Mouse (Mus musculus) G1E (cell line): ENCODE data around the gene Myl4. TPM values are rescaled to one million over a fixed set of nuclear protein-coding genes. Genes with fewer than 3 reads are reported as not detected.

Source experiments
- ATAC-seq: 2 replicates; pipeline ENCODE4 v1.8.0; 2016; ENCODE audit warnings: mild to moderate bottlenecking; ENCODE audit not compliant: insufficient number of reproducible peaks, poor library complexity, low FRiP score, severe bottlenecking; ENCODE audit errors: extremely low read depth
- DNase-seq: peaks from one replicate; pipeline ENCODE4 v3.0.0; 2012; ENCODE audit warnings: low spot score
- H3K27me3 ChIP-seq: 2 replicates; pipeline ENCODE4 v1.6.1; 2012; ENCODE audit warnings: mild to moderate bottlenecking, low read length, inconsistent platforms; ENCODE audit not compliant: insufficient read depth
- H3K36me3 ChIP-seq: replicated peaks from 2 replicates; pipeline ENCODE3; 2012; ENCODE audit warnings: mild to moderate bottlenecking, inconsistent platforms
- H3K4me1 ChIP-seq: 2 replicates; pipeline ENCODE4 v1.6.1; 2012; ENCODE audit warnings: low read depth, low read length, inconsistent platforms, mixed read lengths; ENCODE audit not compliant: insufficient read depth
- H3K4me3 ChIP-seq: 2 replicates; pipeline ENCODE4 v1.5.1; 2012; ENCODE audit warnings: low read depth, mild to moderate bottlenecking, inconsistent platforms, low read length, moderate library complexity, mixed read lengths
- H3K9me3 ChIP-seq: replicated peaks from 2 replicates; pipeline ENCODE4 v1.6.1; 2012; ENCODE audit warnings: inconsistent platforms
- CTCF ChIP-seq: IDR thresholded peaks from 2 replicates; pipeline ENCODE4 v1.5.1; 2012; ENCODE audit warnings: low read depth, low read length, inconsistent platforms, mixed read lengths
- GATA1 ChIP-seq: IDR thresholded peaks from 2 replicates; pipeline ENCODE4 v1.6.1; 2012; ENCODE audit warnings: borderline replicate concordance, low read length, inconsistent platforms, mixed read lengths
- GATA2 ChIP-seq: IDR thresholded peaks from 2 replicates; pipeline ENCODE4 v1.6.1; 2012; ENCODE audit warnings: low read depth, low read length, inconsistent platforms, borderline replicate concordance
- POLR2AphosphoS5 ChIP-seq: IDR thresholded peaks from 2 replicates; pipeline ENCODE4 v1.6.1; 2012; ENCODE audit warnings: low read depth, low read length, inconsistent platforms; ENCODE audit not compliant: insufficient replicate concordance
- TAL1 ChIP-seq: conservative IDR thresholded peaks from 2 replicates; pipeline ENCODE4 v1.6.1; 2012; ENCODE audit warnings: low read depth, low read length, inconsistent platforms, mixed read lengths
- polyA plus RNA-seq: library from polyadenylated mRNA; stranded (reverse); fragments of >175 nt; gene quantifications from 2 replicates; pipeline ENCODE4 v1.2.3, GENCODE M21; 2012
- total RNA-seq, 2 experiments: library from RNA; stranded (forward) in 1 of 2; stranded (reverse) in 1 of 2; fragments of 200-1000 nt in 1 of 2; fragments of >200 nt in 1 of 2; fragmentation: Nextera tagmentation in 1 of 2; gene quantifications; 2 replicates each; pipeline ENCODE4 v1.2.3; 2014 to 2017

Gene Myl4
- total and polyA plus RNA-seq, 3 experiments = 0.38 TPM; not detected in 2

DNA sequence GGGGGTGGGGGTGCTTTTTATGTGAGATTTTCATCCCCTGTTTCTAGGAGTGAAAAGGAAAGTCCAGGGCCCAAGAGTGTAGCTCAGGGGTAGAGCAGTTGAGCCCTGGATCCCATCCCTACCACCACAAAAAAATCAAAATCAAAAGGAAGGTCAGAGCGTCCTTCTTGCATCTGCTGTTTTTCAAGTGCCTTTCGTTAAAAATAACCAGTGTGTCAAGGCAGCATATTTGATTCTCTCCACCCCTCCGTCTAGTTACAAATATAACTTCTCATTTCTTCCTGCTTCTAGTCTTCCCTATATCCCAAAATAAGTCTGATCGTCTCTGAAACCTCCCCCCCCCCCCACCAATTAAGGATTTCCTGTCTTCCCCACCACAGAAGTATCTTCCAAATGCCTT is 7.6 kb downstream of the Myl4 start:
- no peaks in the 10 kb centered on the region for H3K9me3 ChIP-seq
- DNase-seq (no peak), ATAC-seq (no peak)
- no peak for TF ChIP-seq CTCF
- TF ChIP-seq POLR2AphosphoS5 = no peak
- TF ChIP-seq GATA2 = no peak
- TF ChIP-seq TAL1 = no peak
- no peak for TF ChIP-seq GATA1
- peaks cover 30% of the 10 kb centered on the region for H3K27me3 ChIP-seq
- H3K4me1 ChIP-seq = peaks cover 14% of the 10 kb centered on the region
- no peaks in the 10 kb centered on the region for H3K36me3 ChIP-seq
- H3K4me3 ChIP-seq = no peak overlapping the region

DNA sequence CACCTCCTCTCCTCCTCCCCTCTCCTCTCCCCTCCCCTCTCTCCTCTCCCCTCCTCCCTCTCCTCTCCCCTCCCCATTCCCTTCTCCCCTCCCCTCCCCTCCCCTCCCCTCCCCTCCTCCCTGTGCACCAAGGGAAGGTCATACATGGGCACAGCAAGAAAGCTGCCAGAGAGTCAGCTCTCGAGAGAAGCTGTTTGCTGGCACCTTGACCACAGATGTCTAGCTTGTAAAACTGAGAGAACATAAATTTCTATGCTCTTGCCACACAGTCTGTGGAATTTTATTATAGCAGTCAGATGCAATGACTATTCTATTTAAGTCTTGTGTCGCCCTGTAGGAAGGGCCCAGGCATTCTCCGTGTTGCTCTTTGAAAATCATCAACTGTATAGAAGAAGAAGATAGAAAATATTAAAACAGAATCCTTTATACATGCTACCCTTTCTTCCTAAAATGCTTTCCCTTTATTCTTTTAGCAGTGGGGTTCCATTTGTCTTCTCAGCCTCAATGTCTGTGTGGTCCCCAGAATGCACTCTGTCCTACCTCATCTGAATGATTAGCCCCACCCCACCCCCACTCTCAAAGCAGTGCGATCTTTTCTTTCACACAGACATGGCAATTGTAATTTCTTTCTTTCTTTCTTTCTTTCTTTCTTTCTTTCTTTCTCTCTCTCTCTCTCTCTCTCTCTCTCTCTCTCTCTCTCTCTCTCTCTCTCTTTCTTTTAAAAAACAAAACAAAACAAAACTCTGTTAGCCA is 8.4 kb downstream of the Myl4 start:
- H3K36me3 ChIP-seq = no peaks in the 10 kb centered on the region
- TF ChIP-seq GATA1 (no peak), POLR2AphosphoS5 (no peak), TAL1 (no peak), CTCF (no peak), GATA2 (no peak)
- H3K27me3 ChIP-seq = peaks cover 30% of the 10 kb centered on the region
- DNase-seq (no peak), ATAC-seq (no peak)
- H3K4me3 ChIP-seq = no peak overlapping the region
- no peaks in the 10 kb centered on the region for H3K9me3 ChIP-seq
- H3K4me1 ChIP-seq = peaks cover 14% of the 10 kb centered on the region

DNA sequence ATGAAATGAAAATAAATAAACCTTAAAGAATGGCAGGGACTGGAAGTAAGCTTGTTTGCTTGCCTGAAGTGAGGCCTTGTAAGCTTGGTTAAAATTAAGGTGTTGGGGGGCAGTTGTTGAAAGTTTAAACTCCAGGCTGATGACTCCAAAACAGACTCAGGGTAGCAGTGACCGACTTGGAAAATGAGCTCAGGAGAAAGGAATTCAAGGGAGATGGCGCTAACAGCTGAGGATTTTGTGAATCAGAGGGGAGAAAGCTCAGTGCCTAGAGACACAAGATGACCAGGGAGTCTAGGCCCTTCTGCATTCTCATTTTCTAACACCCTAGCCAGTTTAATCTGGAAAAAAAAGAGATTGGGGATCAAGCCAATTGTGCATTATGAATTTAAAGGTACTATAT is 10.5 kb downstream of the Myl4 start:
- H3K4me3 ChIP-seq = no peak overlapping the region
- no peaks in the 10 kb centered on the region for H3K36me3 ChIP-seq
- H3K9me3 ChIP-seq = no peaks in the 10 kb centered on the region
- DNase-seq (no peak), ATAC-seq (no peak)
- H3K27me3 ChIP-seq = peaks cover 35% of the 10 kb centered on the region
- peaks cover 11% of the 10 kb centered on the region for H3K4me1 ChIP-seq
- TF ChIP-seq GATA2 (no peak), CTCF (no peak), GATA1 (no peak), TAL1 (no peak), POLR2AphosphoS5 (no peak)

DNA sequence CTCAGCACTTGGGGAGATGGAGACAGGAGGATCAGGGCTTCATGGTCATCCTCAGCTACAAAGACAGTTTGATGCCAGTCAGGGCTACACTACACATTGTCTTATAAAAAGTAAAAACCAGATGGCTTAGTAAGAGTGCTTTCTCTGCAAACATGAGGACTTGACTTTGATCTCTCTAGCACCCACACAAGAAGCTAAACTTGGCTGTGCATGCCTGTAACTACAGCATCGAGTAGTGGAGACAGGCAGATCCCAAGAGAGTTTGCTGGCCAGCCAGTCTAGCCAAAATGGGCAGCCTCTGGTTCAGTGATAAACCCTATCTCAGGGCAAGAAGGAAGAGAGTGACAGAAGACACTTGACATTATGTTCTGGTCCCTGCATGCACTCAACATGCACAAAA is 13.0 kb downstream of the Myl4 start:
- DNase-seq (no peak), ATAC-seq (no peak)
- Histone ChIP-seq H3K9me3 (no peaks in the 10 kb centered on the region), H3K27me3 (peaks cover 52% of the 10 kb centered on the region), H3K4me1 (no peaks in the 10 kb centered on the region), H3K4me3 (no peak overlapping the region), H3K36me3 (no peaks in the 10 kb centered on the region)
- TF ChIP-seq POLR2AphosphoS5 (no peak), CTCF (no peak), GATA1 (no peak), GATA2 (no peak), TAL1 (no peak)

DNA sequence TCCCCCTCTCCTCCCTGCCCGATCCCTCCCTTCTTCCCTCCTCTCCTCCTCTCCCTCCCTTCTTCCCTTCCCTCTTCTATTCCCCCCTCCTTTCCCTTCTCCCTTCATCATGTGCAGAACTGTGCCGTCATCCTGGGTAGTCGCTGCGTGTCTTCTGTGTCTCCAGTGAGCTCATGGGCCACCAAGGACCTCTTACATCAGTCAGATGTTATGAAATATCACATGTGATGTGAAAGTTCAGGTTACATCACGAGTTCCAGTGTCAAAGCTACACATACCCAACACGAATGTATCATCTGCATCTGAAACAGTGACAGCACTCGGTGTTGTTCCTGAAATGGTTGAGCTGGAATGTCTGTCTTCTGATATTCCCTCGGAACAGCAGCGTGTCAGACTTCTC is 14.7 kb downstream of the Myl4 start:
- no peak for TF ChIP-seq TAL1
- TF ChIP-seq CTCF = no peak
- TF ChIP-seq GATA1 = no peak
- TF ChIP-seq POLR2AphosphoS5 = no peak
- TF ChIP-seq GATA2 = no peak
- Histone ChIP-seq H3K27me3 (peaks cover 55% of the 10 kb centered on the region), H3K4me1 (peaks cover 3% of the 10 kb centered on the region), H3K9me3 (0 out of 2 replicates have a peak, but pooled peaks cover 4% of the 10 kb centered on the region), H3K4me3 (no peak overlapping the region), H3K36me3 (no peaks in the 10 kb centered on the region)
- no peak for ATAC-seq
- DNase-seq = no peak

DNA sequence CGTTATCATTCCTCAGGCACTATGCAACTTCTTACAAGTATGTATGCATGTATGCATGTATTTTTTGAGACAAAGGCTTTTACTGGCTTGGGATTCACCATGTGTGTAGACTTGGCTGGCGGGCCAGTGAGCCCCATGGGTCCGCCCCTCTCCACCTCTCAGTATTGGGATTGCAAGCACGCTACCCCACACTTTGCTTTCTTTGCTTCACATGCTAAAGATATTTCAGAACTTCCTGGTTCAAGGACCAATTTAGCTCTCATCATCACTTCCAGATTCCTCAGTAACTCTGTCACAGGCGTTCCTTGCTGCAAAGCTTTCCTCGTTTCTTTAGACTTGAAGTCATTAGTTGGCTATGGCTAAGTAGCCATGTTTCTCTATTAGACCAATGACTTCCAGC is 15.6 kb downstream of the Myl4 start:
- TF ChIP-seq TAL1 (no peak), POLR2AphosphoS5 (no peak)
- H3K9me3 ChIP-seq = 0 out of 2 replicates have a peak, but pooled peaks cover 4% of the 10 kb centered on the region
- DNase-seq (no peak), ATAC-seq (no peak)
- H3K4me3 ChIP-seq = no peak overlapping the region
- no peaks in the 10 kb centered on the region for H3K36me3 ChIP-seq
- H3K4me1 ChIP-seq = peaks cover 3% of the 10 kb centered on the region
- peaks cover 46% of the 10 kb centered on the region for H3K27me3 ChIP-seq
